Mouse (Mus musculus) cerebellum, adult 11-12 months (tissue): Measurements from ENCODE around the gene Ace3.
A peak's percentile ranks its signal among the peaks of the same experiment; 100 is the strongest.

Experiments
- DNase-seq: peaks from one replicate; pipeline ENCODE4 v3.0.0; 2022

Gene Ace3

GRCm38 (mm10) chr11:105994375-105994774, at the start of gene Ace3:
Gene Ace3, plus strand, starts transcription at chr11:105994675.
- no peak for DNase-seq

DNA sequence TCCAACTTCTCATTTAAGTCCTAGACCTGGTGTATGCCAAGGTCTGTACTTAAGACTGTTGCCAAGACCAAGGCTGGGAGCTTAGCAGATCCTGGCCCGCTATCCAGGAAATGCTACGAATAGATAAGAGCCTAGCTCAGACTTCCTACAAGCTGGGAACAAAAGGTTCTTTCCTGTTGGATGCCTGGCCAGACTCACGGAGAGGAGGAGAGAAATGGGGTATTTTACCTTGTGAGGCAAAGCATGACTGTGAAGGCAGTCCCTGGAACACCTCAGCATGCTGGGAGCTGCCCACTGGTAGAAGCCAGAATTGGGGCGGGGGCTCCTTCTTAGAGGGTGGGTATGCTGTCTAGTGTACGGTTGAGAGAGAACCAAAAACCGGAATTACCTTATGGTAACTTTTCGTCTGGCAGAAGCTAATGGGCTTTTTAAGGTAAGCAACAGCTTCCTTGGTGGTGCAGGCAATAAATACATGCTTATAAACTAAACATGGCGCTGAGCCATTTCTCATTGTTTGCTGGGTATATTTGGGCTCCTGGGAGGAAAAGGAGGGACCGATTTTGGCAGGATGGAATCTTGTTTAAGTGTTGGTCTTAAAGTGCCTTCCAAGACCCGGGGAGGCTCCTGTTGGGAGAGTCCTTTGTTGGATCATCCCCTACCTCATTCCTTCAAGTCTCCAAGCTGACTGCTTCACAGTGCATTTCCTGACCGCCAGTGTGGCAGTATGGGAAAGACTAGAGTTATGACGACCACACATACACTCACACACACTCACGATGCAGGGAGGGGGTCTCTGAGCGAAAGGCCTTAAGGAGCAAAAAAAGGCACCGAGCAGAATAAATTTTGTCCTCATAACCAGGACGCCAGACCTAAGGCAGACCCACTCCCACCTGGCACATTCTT, 49.5 kb upstream of the Ace3 start:
- DNase-seq, result no peak

DNA sequence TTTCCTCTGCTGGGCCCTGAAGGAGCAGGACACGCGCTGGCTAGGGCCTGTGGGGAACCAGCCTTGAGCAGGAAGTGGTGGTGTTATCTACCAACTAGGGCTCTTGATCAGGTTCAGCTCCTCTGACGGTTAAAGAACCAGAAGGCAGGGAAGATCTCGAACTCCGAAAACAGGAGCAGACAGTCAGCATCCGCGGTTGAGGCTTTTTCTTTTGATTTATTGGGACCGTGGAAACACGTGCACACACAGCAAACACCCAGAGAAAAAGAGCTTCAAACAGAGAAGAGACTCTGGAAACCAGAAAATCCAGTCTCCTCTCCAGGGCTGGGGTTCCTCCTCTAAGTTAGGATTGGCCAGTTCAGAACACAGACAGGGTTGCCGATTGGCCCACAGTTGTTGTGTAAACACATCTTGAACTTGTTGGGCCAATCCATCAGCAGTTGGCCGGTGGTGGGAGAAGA, 47.8 kb upstream of the Ace3 start:
- no peak for DNase-seq

- DNase-seq, result no peak
These were observed 46.2 kb upstream of the Ace3 start for GRCm38 (mm10) chr11:105948255-105948654.

- DNase-seq, result no peak
These were observed 44.0 kb upstream of the Ace3 start for GRCm38 (mm10) chr11:105950519-105950918.

GRCm38 (mm10) chr11:105951601-105952044, 42.9 kb upstream of the Ace3 start:
- no peak for DNase-seq

DNA sequence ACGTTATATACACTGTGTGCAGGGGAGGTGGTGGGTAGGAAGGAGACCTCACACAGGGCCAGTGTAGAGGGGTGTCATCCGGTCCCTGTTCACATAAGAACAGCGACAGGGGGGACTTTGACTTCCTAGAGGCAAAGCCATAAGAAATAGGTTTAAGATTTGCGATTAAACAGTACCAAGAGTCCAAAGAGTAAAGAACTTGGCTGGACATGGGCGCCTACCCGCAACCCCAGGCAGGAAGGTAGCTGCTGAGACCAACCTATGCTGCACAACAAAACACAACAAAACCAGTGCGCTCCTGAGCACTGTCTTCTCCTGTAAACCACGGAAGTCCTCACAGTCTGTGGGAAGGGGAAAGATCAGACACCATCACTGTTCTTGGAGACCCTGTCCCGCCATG, 42.4 kb upstream of the Ace3 start:
- no peak for DNase-seq

GRCm38 (mm10) chr11:105952911-105953386, 41.5 kb upstream of the Ace3 start, which contains the start of gene Cyb561:
Gene Cyb561, minus strand, starts transcription at chr11:105953336.
- DNase-seq, result no peak

- no peak for DNase-seq
These were observed 41.1 kb upstream of the Ace3 start for GRCm38 (mm10) chr11:105953402-105953801.

- no peak for DNase-seq
These were observed 38.6 kb upstream of the Ace3 start for GRCm38 (mm10) chr11:105955815-105956430.

DNA sequence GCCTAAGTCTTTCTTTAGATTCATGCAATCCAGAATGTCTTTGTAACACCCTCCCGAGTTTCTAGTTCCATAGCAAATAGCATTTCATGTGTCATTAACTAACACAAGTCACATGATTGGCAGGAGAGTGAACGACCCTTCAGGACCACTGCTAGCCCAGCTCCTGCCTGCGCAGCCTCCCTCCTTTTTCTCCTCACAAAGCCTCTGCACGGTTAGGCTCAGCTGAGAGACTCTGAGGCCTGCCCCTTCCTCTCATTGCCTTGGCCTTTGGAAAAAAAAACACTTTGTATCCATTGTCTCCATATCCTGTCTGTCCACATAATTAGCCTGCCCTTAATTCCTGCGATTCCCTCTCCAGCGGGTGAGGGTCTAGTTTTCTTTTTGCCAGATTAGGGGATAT, 37.0 kb upstream of the Ace3 start:
- DNase-seq, result no peak

DNA sequence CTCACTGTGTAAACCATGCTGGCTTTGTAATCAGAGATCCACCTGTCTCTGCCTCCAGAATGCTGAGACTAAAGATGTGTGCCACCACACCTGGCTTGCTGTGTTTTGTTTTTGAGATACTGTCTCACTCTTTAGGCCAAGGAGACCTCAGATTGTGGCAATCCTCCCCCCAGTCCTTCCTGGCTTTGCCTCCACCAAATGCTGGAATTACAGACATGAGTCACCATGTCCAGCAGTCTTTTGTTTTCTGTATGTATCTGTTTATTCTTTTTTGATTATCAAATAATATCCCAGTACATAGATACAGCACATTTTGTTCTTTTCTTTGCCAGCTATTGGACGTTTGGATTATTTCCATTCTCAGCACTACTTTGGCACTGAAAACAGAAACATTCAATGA, 35.9 kb upstream of the Ace3 start:
- DNase-seq, result no peak

DNA sequence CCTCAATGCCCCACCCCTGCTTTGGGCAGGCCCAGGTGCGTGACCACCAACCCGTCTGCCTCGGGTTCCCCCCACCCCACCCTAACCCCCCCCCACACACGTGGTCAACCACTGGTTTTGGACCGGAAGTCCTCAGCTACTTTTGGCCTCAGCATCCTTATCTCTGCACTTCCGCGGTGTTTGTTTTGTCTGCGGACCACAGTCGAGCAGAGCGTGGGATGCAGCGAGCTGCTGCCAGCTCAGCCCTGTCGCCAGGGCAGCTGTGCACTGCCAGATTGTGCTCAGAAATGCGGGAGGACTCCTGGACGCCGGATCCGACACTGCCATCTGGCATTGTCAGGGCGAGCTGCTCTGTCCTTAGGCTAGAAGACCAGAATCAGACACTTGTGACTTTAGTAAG, 35.1 kb upstream of the Ace3 start:
- no peak for DNase-seq

GRCm38 (mm10) chr11:105964691-105965090, 29.8 kb upstream of the Ace3 start:
- DNase-seq, result no peak

GRCm38 (mm10) chr11:105966288-105966687, 28.2 kb upstream of the Ace3 start:
- no peak for DNase-seq

GRCm38 (mm10) chr11:105967741-105968574, 26.5 kb upstream of the Ace3 start, which contains the start of gene Ace:
Gene Ace, plus strand, starts transcription at chr11:105967945.
- no peak for DNase-seq

DNA sequence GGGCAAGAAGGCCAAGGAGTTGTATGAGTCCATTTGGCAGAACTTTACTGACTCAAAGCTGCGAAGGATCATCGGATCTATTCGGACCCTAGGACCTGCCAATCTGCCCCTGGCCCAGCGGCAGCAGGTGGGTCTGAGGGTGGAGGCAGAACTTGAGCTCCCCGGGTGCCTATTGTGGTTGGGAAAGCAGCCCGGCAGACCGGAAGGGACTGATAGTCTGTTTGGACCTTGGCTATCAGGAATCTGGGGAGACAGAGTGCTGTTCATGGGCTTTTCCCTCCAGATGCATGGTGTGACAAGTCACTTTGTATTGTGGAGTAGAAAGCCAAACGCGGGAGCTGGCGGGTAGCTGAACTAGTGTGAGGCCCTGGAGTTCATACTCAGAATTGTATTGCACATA, 25.5 kb upstream of the Ace3 start:
- DNase-seq, result no peak

DNA sequence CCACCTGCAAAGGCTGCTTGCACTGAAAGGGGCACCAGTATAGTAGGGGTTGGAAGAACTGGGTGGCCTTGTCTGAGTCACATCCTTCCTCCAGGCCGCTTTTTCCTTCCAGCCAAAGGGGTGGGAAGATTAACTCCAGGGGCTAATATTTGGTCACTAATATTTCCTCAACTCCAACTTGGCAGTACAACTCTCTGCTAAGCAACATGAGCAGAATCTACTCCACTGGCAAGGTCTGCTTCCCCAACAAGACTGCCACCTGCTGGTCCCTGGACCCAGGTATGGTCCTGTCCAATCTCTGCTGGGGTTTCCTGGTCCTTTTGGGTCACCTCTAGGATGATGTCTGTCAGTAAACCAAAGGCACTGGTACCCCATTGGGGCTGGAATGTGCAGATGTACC, 25.0 kb upstream of the Ace3 start:
- DNase-seq, result no peak

- peak; percentile 70 for DNase-seq
These were observed 19.9 kb upstream of the Ace3 start for GRCm38 (mm10) chr11:105974593-105974992.

GRCm38 (mm10) chr11:105975050-105975449, 19.4 kb upstream of the Ace3 start:
- peak; percentile 74 for DNase-seq

GRCm38 (mm10) chr11:105975636-105976035, 18.8 kb upstream of the Ace3 start:
- no peak for DNase-seq

- peak; percentile 56 for DNase-seq
These were observed 16.2 kb upstream of the Ace3 start for GRCm38 (mm10) chr11:105978232-105978631.

- DNase-seq, result no peak
These were observed 15.8 kb upstream of the Ace3 start for GRCm38 (mm10) chr11:105978634-105979033.
